Mouse (Mus musculus) embryonic fibroblast, embryonic 13.5 days (primary cell): ENCODE measurements around the gene Lcmt1.

Experiments
- CTCF ChIP-seq: IDR thresholded peaks from 2 replicates; pipeline ENCODE4 v1.5.1; 2011; ENCODE audit warnings: mild to moderate bottlenecking, control low read depth, low read length, moderate library complexity, borderline replicate concordance; ENCODE audit not compliant: insufficient read depth
- POLR2A ChIP-seq: IDR thresholded peaks from 2 replicates; pipeline ENCODE4 v1.6.1; 2011; ENCODE audit warnings: low read depth, mild to moderate bottlenecking, control low read depth, low read length, moderate library complexity

DNA sequence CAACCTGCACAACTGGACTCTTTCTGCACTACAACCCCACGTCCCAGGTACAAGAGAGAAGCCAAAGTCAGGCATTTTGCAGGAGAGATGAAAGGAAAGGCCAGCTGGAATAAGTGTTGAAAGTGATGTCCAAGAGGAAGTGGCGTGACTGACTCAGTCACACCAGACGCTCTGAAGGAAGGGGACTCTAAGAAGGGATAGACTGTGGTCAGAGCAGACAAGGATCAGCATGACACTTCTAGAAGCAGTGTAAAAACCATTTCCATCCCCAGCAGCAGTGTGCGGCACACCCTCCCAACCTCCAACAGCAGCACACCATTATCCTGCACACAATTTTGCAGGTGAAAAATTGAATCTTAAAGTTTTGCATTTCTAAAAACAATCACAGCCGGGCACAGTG is 15.2 kb upstream of the Lcmt1 start:
- TF ChIP-seq CTCF (no peak), POLR2A (no peak)
